Mouse (Mus musculus) right cerebral cortex, adult 18-20 months (tissue): ENCODE measurements around the gene Itpkb.

Experiments
- DNase-seq: peaks from one replicate; pipeline ENCODE4 v3.0.0; 2022; ENCODE audit warnings: mixed read lengths

Itpkb gene

DNA sequence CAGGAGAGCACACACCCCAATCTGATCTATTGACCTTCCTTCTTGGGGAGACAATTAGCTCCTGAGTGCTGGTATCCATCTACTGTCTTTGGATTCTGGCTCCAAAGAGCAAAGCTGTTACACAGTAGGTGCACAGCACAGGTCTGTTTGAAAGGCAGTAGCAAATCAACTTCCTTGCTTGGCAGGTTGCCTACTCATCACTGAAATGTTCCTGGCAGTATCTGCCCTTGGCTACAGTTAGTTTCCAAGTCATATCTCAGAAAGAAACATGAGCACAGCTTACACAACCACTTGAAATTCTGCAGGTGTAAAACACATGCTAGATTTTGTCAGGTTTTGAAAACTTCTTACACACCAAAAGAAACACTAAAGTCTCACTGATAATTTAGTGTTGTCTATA is 143.3 kb downstream of the Itpkb start:
- no peak for DNase-seq
